Mouse (Mus musculus) right cerebral cortex, postnatal 14 days (tissue): ENCODE measurements around the gene Bak1.
"Not testable (repeated sequence)": the region's sequence is repeated elsewhere in the genome, so short reads cannot be mapped to it uniquely, and the experiment has no call there.

Source experiments
- DNase-seq: peaks from one replicate; pipeline ENCODE4 v3.0.0; 2022

The Bak1 gene

GRCm38 (mm10) chr17:26977354-26977753 lies 51.5 kb downstream of the Bak1 start:
- DNase-seq = not testable (repeated sequence)

GRCm38 (mm10) chr17:26975415-26975814 lies 53.4 kb downstream of the Bak1 start:
- DNase-seq = no peak

GRCm38 (mm10) chr17:26974547-26974946 lies 54.3 kb downstream of the Bak1 start:
- DNase-seq = no peak

GRCm38 (mm10) chr17:26972703-26973574 lies 55.9 kb downstream of the Bak1 start, which contains the start of gene Zbtb9:
Gene Zbtb9 (plus strand): TSS chr17:26973167.
- peak; percentile 95 for DNase-seq

- DNase-seq = no peak
Observed at GRCm38 (mm10) chr17:26972107-26972506, 56.7 kb downstream of the Bak1 start.

GRCm38 (mm10) chr17:26971247-26971905 lies 57.4 kb downstream of the Bak1 start:
- no peak for DNase-seq

- DNase-seq = no peak
Observed at GRCm38 (mm10) chr17:26970221-26970620, 58.6 kb downstream of the Bak1 start.
